Mouse (Mus musculus) brain, embryonic 14.5 days (tissue): ENCODE measurements at regions not wholly inside any gene's neighbourhood (a gene's known extent, or its start where the extent isn't known, plus 50 kb on each side); places are given as distances from the start of the nearest gene placed in this dataset.

Experiments
- DNase-seq: peaks from one replicate; pipeline ENCODE4 v3.0.0-alpha.2; 2011; ENCODE audit warnings: low read depth
- CTCF ChIP-seq: fragments of 200-500 bp; IDR thresholded peaks from 2 replicates; pipeline ENCODE4 v1.5.1; 2012; ENCODE audit warnings: inconsistent platforms, mild to moderate bottlenecking, moderate library complexity, borderline replicate concordance; ENCODE audit not compliant: insufficient read depth, insufficient read length; ENCODE audit errors: extremely low read depth
- POLR2A ChIP-seq: fragments of 200-500 bp; IDR thresholded peaks from 2 replicates; pipeline ENCODE4 v1.6.1; 2012; ENCODE audit warnings: mild to moderate bottlenecking, inconsistent platforms, borderline replicate concordance; ENCODE audit not compliant: poor library complexity, insufficient read depth, insufficient read length, severe bottlenecking; ENCODE audit errors: extremely low read depth

DNA sequence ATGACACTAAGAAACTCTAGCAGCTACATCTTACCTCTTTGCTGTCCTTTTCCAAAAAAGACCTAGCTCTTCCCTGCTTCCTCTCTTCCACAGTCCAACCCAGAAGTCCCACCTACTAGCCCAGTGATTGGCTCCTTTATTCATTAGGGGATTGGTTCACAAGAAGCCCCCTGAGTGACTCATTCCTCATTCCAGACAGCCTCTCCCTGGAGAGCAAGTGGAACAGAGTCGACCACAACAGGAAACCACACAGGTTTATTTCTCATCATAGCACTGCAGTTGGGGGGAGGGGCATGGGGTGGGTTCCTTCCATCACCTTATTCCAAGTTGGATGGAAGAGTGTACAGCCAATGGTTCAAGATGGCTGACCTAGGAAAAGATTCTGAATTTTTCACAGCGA lies 473.3 kb downstream of the Tmem114 start:
- TF ChIP-seq CTCF (no peak), POLR2A (no peak)
- DNase-seq, result no peak

DNA sequence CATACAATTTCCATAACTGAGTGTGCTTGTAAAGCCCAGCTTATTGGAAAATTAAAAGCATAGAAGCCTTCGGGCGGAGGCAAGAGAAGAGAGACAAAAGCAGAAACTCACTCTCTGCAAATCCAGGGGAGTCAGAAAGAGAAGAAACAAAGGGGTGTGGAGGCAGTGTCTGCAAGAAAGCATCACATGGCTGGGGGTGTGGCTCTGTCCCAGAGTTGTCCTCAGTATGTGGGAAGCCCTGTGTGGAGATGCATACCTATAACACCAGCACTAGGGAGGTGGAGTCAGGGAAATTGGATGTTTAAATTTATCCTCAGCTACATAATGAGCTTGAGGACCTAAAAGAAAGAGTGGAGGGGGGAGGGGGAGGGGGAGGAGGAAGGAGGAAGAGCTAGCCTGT lies 482.6 kb downstream of the Tmem114 start:
- TF ChIP-seq POLR2A (no peak), CTCF (no peak)
- DNase-seq, result no peak

DNA sequence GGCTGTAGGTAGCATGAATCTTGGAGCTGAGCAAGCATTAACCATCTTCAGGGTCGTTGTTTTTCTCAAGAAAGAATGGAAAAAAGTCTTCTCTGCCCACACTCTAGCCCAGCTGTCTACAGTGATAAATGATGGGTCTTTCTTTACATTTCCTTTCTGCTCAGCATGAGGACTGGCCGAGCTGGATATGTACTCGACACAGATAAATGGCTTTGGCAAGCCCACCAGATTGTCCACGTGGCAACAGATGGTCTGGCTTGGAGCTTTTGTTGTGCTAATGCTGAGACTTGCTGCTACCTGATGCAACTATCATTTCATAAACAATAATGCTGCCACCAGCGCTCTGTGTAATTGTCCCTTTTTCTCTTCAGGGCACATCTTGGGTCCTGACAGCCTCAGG lies 487.8 kb downstream of the Tmem114 start:
- peak; percentile 29 for DNase-seq
- TF ChIP-seq CTCF (no peak), POLR2A (no peak)

DNA sequence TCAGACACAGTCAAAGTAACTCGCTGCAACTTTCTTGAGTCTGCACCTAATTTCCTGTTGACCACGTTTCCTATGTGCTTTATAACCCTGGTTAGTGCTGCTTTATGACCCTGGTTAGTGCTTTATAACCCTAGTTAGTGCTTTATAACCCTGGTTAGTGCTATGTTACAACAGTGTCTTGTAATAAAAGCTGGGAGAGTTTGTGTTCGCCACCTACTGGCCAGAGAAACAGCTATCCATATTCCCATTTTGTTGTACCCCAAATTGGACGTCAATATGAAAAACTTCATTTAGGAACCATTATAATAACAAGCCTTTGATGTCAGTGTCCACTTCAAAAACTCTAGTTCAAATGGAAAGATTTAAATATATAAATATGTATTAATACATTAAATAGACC lies 492.6 kb downstream of the Tmem114 start:
- peak; percentile 26; the same call in 1 of the 2 replicates for TF ChIP-seq CTCF
- no peak for TF ChIP-seq POLR2A
- peak; percentile 53 for DNase-seq

DNA sequence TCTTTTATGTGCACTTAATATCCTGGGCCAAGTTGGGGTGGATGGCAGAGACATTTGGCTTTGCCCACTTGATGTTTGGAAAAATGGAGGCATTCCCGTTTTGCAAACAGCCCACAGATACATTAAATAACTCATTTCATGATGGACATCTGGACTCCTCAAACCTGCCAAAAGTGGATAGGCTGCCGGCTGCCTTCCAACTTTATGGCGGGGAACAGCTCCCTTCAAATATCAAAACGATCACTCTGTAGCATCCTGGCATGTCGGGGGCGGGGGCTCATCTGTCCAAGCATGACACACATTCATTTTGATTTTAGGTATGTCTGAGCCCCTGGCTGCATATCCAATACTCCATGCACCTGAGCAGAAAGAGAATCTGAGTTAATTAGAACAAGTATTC lies 493.3 kb downstream of the Tmem114 start:
- TF ChIP-seq CTCF, result no peak
- TF ChIP-seq POLR2A, result no peak

DNA sequence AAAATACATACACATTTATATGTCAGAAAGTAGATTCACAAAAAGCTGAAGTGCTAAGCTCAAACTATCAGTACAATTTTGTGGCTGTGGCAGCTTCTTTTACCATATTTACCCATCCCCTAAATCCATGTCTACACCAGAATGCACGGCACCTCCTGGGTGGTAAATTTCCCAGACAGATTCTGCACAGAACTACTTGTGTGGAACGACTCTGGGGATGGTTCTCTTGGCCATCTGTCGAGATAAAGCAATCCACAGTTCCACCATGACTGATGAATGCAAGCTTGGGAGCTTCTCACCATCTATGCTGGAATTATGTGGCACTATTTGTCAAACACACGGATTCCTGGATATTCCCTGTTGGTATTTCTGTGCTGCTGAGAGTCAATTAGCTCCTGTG lies 495.8 kb downstream of the Tmem114 start:
- TF ChIP-seq CTCF (no peak), POLR2A (no peak)
- no peak for DNase-seq

More for the DNA sequence above, 493.3 kb downstream of the Tmem114 start:
- no peak for DNase-seq

DNA sequence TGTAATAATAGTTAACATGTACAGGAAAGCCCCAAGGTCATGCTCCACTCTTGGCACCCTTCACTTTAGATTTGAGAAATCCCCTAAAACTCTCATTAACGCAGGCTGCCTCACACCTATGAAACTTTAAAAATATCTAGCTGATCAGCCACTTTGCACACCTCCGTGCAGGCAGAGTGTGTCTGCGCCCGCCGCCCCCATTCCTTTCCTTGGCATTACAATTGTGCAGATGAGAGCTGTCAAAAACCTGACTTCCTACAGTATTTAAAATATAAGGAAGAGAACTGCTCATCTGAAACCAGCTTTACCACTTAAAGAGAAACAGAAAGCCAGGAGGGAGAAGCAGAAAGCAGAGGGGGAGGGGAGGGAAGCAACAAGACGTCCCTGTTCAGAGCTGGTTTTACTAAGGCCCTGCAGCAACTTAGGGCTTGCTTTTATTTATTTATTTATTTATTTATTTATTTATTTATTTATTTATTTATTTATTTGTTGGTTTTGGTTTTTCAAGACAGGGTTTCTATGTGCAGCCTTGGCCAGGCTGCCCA lies 496.5 kb downstream of the Tmem114 start:
- DNase-seq, result peak; percentile 29
- TF ChIP-seq CTCF, result no peak

DNA sequence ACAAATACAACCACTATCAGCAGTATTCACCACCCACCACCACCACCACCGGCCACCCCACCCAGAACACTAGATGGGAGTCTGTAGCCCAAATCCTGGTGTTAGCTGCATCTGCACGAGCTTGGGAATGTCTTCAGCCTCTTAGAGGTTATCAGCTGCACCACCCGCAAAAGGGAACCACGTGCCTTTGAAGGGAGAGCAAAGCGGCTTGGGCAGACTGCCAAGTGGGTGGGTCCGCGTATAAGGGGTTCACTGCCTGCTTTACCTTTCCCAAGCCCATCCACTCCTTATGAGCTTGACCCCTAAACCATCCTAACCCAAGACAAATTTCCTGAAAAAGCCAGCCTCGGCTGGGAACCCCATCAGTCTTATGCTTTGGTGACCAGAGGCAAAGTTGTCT lies 497.2 kb downstream of the Tmem114 start:
- DNase-seq, result peak; percentile 31
- TF ChIP-seq POLR2A (no peak), CTCF (no peak)

DNA sequence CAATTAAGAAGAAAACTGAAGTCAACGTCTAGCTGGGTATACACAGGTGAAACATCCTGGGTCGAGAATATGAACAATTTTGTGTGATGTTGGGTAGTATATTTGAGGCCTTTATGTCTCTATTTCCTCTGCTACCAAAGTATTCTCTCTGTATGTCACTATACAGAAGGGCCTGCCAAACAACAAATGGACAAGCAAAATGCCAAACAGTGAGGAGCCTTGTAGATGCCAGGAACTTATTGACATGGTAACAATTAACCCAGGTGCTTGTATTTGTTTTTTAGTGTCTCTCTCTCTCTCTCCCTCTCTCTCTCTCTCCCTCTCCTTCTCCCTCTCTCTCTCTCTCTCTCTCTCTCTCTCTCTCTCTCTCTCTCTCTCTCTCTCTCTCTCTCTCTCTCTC lies 529.1 kb downstream of the Tmem114 start:
- no peak for DNase-seq
- TF ChIP-seq CTCF, result no peak
- no peak for TF ChIP-seq POLR2A

DNA sequence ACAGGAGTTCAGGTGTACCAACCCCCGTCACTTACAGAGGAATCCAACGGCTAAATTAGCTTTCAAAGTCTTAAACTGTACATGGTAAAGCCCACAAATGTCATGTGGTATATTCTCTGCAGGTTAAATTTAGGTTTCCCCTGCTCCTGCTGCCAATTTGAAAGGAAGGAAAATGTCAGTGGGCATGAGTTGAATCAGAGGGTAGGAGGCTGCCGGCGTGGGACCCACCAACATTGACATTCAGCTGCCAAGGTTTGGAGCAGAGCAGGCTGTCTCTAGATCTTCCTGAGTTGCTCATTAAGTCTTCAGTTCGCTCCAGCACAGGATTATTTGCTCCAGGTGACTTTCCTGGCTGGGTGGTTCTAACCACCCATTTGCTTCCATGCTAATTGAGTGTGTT lies 532.1 kb downstream of the Tmem114 start:
- TF ChIP-seq CTCF (no peak), POLR2A (no peak)
- peak; percentile 1 for DNase-seq

DNA sequence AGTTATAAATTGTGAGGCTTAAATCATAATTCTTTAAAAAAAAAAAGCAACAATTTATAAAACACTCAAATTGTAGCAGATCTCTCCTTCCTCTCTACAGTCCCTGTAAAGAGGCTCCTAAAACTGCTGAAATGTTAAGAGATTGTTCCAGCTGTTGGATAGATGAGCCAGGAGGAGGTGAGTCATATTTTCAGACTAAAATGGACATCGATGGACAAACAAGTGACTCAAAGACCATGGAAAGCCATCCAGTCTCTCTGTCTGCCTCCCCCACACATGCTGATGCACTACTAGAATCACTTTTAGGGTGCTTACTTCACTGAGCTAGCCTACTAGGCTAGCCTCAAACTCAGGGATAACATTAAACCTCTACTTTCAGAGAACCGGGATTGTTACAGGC lies 561.5 kb downstream of the Tmem114 start:
- no peak for DNase-seq
- TF ChIP-seq CTCF (no peak), POLR2A (no peak)

DNA sequence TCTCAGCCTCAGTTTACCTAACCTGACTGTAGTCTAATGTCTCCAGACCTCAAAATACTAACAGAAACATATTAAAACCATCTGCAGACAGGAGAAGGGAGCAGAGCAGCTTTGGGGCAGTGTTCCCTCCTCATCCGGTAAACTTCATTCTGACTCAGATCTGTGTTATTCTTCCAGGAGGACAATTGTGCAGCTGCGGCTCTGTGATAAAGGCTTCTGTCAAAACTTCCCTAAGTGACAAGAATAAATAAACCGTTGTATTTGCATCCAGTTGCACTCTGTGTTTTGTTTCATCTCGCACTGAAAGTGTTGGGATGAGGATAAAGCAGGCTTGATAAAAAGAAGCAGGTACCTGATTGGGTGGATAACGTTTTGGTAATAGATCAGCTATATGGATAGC lies 585.8 kb downstream of the Tmem114 start:
- TF ChIP-seq POLR2A (no peak), CTCF (no peak)
- DNase-seq, result no peak

DNA sequence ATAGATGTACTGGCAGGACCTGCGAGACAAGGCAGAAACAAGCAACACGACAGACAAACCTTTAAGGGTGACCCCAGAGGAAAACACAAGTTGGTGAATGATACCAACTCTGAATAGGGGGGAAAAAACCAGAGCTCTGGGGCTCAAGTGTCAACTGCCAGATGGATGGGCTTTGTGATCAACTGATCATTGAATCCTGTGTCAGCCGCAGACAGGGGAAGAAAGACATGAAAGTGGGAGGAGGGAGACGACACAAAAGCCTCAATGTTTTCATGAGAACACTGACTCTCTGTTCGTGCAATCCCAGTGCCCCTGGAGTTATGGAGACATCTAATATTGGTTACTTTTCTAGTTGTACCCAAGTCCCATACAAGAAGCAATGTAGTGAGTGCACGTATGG lies 593.8 kb downstream of the Tmem114 start:
- peak; percentile 19 for DNase-seq
- no peak for TF ChIP-seq CTCF
- no peak for TF ChIP-seq POLR2A

DNA sequence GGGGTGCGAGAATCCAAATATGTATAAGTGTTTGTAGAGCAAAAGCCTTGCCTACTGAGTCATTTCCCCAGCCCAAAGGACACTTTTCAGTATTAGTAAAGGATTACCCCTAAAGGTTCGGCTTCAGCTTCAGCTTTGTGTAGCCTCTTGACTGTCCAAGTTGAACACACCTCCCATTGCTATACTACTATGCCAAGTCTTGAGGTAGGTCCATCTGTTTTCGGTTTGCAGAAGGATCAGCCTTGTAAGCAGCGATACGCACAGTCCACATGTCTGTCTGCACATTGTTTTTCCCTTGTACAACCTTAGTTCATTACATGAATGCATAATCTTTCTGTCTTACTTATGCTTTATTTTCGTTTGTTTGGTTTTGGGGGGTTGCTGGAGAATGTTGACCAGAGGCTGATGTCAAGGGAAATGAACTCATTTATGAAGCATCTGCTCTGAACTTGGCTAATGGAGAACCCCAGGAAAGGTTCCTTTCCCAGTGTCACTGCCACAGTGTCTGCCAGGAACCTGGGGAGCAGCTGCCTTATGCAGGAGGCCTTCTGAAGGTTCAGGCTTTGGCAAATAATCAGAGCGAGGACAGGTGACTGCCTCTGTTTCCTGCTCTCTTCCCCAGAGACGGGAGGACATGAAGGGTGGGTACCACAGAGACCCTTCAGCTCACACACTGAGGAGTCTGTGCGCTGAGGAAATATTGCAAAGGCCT lies 594.8 kb downstream of the Tmem114 start:
- DNase-seq, result no peak
- no peak for TF ChIP-seq CTCF
- TF ChIP-seq POLR2A, result no peak
